Mouse (Mus musculus) left cerebral cortex, adult 9 months (tissue): ENCODE measurements around the gene Ush2a.
A peak's percentile ranks its signal among the peaks of the same experiment; 100 is the strongest.

Source experiments
- DNase-seq, 2 experiments: peaks; one replicate each; pipeline ENCODE4 v3.0.0; 2022; ENCODE audit warnings: low spot score in 2 of 2

Ush2a gene

GRCm38 (mm10) chr1:188866515-188866914 is 604.7 kb downstream of the Ush2a start:
- DNase-seq, result no peak

- no peak for DNase-seq
Observed at GRCm38 (mm10) chr1:188878531-188879055, 616.8 kb downstream of the Ush2a start.

- no peak for DNase-seq
Observed at GRCm38 (mm10) chr1:188896906-188897551, 635.2 kb downstream of the Ush2a start.

GRCm38 (mm10) chr1:188904091-188904490 is 642.3 kb downstream of the Ush2a start:
- DNase-seq, result no peak

GRCm38 (mm10) chr1:188906175-188906574 is 644.4 kb downstream of the Ush2a start:
- no peak for DNase-seq

- no peak for DNase-seq
Observed at GRCm38 (mm10) chr1:188910656-188911055, 648.8 kb downstream of the Ush2a start.

GRCm38 (mm10) chr1:188919946-188920345 is 658.1 kb downstream of the Ush2a start:
- peak in 1 of 2 experiments; percentile 64 for DNase-seq

GRCm38 (mm10) chr1:188937246-188937780 is 675.5 kb downstream of the Ush2a start:
- DNase-seq, result no peak

- no peak for DNase-seq
Observed at GRCm38 (mm10) chr1:188945326-188945725, 683.5 kb downstream of the Ush2a start.

GRCm38 (mm10) chr1:188946849-188947248 is 685.0 kb downstream of the Ush2a start:
- DNase-seq, result no peak

- no peak for DNase-seq
Observed at GRCm38 (mm10) chr1:188947794-188948193, 686.0 kb downstream of the Ush2a start.

- no peak for DNase-seq
Observed at GRCm38 (mm10) chr1:188948276-188948675, 686.5 kb downstream of the Ush2a start.

GRCm38 (mm10) chr1:188951091-188951490 is 689.3 kb downstream of the Ush2a start:
- DNase-seq, result no peak

GRCm38 (mm10) chr1:188952501-188952900 is 690.7 kb downstream of the Ush2a start:
- DNase-seq, result no peak

- DNase-seq, result no peak
Observed at GRCm38 (mm10) chr1:188973078-188973477, 711.3 kb downstream of the Ush2a start.

- no peak for DNase-seq
Observed at GRCm38 (mm10) chr1:188973926-188974325, 712.1 kb downstream of the Ush2a start.

GRCm38 (mm10) chr1:188980050-188980449 is 718.2 kb downstream of the Ush2a start:
- DNase-seq, result peak in 1 of 2 experiments; percentile 70

- DNase-seq, result peak in 1 of 2 experiments; percentile 66
Observed at GRCm38 (mm10) chr1:188993218-188993617, 731.4 kb downstream of the Ush2a start.

- no peak for DNase-seq
Observed at GRCm38 (mm10) chr1:188997921-188998320, 736.1 kb downstream of the Ush2a start.

GRCm38 (mm10) chr1:188999981-189000380 is 738.2 kb downstream of the Ush2a start:
- no peak for DNase-seq

GRCm38 (mm10) chr1:189001815-189002214 is 740.0 kb downstream of the Ush2a start:
- no peak for DNase-seq

- DNase-seq, result no peak
Observed at GRCm38 (mm10) chr1:189004774-189005173, 743.0 kb downstream of the Ush2a start.

- no peak for DNase-seq
Observed at GRCm38 (mm10) chr1:189006267-189006666, 744.4 kb downstream of the Ush2a start.
